Mouse (Mus musculus): ENCODE measurements around the gene Glipr1l3.
"Not testable (repeated sequence)": the region's sequence is repeated elsewhere in the genome, so short reads cannot be mapped to it uniquely, and the experiment has no call there.

The Glipr1l3 gene

DNA sequence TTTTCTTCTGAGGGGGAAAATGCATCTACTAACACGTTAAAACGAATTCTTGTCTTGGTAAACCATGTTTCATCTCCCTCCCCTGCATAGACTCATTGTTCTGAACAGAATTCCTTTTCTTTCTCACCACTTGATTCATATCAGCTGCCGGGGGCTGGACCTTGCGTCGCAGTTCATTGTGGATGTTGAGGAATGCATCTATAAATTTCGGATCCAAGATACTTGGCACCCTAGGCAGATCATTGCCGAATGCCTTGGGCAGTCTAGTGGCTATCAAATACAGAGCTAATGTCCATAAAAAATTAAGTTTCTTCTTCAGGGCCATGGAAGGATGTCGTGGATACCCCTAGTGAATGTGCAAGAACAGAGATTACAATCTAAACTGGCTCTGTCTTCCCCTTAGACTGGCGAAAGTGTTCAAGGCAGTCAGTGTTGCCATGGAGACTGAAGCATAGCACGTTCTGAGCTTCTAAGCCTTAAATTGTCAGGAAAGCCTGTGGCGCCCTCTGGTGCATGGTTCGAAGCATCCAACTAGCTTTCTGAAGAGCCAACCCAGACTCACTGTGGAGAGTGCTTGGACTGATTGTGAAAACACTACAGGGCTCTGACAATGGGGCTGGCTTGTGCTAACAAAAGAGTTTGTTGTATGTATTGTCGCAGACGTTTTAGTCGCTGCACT is at the start of gene Glipr1l3:
Gene Glipr1l3, minus strand, starts transcription at position 446 of the 679 bp plus-strand sequence.
- DNase-seq (ENCODE audit: extremely low read depth, low read depth), result peak; percentile 43

DNA sequence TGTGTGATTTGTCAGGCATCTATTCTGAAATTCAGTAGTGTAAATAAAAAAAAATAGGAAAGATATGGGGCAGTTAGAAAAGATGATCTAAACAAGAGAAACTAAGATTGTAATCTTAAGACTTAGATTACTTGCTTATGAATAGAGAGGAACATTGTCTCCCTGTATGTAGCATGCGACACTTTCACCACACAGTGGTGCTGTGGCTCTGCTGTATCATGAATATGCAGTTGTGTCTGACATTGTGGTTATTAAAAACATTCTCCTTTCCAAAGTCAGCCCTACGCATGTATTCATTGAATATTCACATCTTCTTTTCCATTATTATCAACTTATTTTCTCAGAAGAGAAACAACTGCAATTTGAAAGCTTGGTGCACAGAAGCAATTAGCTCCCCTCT is 43.3 kb upstream of the Glipr1l3 start:
- no peak for DNase-seq (ENCODE audit: extremely low read depth, low read depth)

DNA sequence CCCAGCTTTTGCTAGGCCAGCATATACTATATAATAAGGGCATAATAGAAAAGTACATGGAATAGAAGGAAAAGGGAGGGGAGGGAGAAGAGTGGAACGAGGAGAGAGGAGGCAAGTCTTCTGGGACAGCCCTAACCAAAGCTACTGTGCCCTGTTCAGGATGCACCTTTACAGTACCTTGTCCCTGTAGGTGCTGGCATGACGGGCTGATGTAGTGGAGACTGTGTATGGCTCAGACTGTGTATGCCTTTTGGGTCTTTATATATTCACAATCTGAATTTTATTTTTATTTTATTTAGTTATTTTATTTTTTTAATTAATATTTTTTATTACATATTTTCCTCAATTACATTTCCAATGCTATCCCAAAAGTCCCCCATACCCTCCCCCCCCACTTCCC is 33.8 kb upstream of the Glipr1l3 start:
- DNase-seq (ENCODE audit: extremely low read depth, low read depth), result not testable (repeated sequence)

DNA sequence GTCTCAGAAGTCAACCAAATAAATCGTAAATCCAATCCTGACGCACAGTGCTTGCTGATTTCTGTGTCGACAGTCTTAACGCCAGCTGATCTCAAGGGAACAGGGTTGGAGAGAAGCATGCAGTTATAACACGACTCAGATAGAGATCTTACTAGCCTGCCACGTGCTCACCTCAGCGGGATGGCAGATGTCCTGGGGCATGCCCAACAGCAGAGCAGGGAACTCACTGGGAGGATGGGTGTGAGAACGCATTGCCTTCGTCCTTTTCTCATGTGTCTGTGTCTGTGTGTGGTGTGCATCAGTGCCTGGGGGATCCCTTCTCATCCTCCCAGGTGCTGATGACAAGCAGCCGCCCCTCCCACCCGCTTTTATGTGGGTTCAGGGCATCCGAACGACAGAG is 16.9 kb upstream of the Glipr1l3 start:
- not testable (repeated sequence) for DNase-seq (ENCODE audit: extremely low read depth, low read depth)

DNA sequence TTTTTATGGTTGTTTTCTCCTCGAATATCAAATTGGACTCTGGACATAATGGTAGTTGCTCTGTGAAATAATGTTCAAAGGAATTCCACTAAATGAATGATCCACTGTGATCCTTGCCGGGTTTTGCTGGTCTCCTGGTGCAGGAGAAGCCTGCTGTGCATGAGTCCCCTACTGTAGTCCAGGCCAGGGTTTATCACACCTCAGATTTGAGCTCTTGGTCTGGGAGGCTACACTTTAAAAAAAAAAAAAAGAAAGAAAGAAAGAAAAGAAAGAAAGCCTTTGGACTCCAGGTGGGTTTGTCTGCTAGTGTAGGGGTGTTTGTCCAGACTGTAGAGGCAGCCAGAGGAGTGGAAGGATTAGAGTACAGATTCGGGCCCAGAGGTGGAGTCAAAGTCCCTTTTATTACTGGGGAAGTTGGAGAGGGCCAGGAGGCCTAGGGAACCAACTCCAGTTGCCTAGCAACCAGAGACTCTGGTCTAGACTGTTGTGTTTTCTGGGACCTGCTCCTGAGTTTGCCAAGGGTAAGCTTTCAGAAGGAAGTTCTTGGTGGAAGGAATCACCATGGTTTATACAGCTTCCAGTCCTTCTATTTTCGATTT is 3.1 kb upstream of the Glipr1l3 start, which contains the start of gene Caps2:
Gene Caps2, plus strand, starts transcription at position 454 of the 599 bp plus-strand sequence.
- no peak for DNase-seq (ENCODE audit: extremely low read depth, low read depth)

DNA sequence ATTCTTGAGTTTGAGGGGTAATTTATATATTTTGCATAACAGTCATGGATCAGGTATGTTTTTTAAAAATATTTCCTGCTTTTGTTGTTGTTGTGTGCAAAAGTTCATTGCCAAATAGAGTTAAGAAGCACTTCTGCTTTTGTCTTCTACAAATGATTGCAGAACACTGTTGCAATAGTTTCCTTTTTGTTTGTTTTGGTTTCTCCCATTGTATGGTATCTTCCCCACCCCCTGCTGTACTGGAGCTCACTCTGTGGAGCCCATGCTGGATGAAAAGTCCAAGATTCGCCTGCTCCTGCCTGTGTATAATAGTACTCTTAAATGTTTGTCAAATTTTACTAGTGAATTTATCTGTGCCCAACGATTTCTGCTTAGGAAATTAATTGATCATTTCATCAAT is 20.3 kb downstream of the Glipr1l3 start:
- DNase-seq (ENCODE audit: extremely low read depth, low read depth), result no peak

DNA sequence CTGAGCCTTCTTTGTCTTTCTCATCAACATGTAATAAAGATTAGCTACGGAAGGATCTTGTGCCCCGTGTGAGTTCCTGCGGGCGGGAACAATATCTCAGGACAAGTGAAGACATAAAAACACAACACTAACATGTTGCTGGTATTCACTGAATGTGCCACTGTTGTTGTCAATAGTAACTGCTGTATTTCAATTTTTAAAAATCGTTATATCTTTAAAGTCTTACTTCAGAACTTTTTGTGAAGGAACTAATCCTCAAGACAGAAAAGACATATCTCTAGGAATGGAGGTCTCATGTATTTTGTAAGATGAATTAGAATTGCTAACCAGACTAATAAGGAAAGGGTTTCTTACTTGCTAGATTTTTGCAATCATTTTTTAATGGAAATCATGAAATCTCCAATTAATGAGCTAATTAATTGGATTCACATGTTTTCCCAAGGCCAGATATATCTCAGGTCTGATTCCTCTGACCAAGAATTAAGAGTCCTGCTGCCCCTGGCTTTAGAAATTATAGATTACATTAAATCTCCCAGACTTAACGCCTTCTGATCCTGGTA is 21.2 kb downstream of the Glipr1l3 start:
- DNase-seq (ENCODE audit: extremely low read depth, low read depth), result no peak

DNA sequence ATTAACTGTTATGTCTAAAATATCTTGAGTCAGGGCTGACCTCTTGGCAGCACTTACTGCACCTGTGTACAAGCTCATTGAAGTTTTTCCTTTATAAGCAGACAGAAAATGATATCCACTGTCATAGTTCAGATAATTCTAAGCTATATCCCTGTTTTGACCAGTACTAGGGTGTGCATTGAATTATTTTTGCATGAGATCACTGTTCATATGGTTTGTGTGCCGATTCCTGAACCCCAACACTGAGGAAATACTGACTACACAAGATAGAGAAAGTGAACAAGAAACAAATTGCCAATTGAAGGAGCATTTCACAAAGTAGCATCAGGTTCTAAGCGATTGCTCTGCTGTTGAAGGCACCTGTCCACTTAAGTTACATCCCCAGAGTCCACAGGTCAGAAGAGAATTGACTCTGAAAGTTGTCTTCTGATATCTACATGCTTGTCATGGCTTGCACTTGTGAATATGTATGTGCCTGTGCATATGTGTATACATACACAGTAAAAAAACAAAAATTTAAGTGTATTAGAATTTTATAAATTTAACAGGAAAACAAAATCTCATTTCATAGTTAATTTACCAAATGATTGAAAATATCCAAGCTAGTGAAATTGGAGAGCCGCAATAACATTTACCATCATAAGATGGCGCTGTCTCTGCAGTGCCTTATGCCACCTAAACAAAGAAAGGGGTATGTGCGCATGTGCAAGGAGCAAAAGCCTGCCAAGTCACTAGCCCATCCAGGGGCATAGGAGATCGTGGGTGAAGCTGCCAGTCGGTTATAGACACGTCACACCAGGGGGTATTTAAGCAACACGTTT is 21.9 kb downstream of the Glipr1l3 start:
- peak; percentile 56 for DNase-seq (ENCODE audit: extremely low read depth, low read depth)

DNA sequence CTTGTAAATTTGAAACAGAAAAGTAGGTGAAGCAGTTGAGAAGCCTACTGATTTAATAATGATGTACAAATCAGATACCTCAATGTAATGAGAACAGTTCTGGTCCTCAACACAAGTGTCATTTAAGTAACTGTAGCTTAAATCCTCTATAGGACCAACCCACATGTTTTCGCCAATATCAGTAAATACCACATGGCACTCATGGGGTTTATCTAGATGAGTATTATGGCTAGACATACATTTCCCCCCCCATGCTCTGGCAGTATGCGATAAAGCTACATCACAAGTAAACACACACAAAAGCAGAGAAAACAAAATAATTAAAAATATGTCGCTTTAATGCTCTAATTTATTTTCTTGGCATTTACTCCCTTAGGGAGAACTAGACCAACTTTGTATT is 27.9 kb downstream of the Glipr1l3 start:
- DNase-seq (ENCODE audit: extremely low read depth, low read depth), result no peak

DNA sequence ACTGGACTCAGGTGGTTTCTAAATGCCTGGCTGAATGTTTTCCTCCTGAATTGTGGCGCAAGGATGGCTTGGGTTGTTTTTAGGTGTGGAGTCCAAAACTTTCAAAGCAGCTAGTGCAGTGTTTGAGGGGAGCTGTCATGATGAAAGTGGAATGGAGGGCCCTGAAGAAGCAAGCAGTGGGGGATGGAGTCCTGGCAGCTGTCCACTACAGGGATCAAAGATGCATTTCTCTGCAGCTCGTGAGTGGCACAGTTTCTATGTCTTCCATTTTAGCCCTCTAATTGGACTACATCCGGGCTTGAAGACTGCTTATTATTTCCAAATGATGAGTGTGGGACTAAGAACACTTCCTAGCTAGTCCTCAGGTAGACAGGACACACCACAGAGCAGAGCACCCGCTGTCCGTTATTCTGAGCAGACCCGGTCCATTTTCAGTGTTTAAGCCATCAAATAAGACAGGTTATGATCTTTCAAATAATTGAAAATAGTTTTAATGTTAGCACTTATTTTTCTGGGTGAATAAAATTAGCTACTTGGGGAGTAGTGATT is 32.4 kb downstream of the Glipr1l3 start:
- not testable (repeated sequence) for DNase-seq (ENCODE audit: extremely low read depth, low read depth)

DNA sequence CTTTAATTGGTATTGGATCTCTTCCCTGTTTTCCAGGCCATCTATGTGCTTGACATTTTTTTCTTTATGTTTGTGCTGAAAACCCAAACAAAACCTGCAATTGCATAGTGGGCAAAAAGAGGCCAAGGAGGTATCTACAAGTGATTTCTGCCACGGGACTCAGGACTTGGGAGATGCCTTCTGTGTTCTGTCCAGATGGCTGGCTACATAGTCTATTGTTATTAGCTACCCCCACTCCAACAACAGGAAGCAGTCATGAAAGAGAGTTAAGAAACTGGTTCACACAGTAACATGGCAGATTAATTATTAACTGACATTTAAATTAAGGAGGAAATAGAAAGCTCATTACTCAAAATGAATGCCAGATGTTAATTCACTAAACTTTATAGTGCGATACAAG is 35.0 kb downstream of the Glipr1l3 start:
- DNase-seq (ENCODE audit: extremely low read depth, low read depth), result not testable (repeated sequence)

DNA sequence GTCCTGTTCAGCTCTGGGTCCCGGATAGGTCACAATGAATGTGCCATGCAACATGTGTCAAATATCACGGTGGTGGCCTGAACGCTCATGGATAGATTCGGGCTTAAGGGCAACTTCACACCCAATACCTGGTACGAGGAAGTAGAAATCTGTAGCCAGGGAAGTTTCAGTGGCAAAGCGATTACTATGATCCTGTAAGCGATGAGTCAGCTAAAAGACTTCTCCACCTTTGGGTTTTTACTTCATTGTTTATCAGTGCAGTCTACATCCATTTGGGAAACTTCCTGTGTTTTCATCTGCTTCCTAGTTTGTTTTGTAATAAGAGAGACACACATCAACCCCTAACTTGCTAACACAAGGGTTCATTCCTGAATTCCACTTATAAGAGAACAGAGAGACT is 49.7 kb downstream of the Glipr1l3 start:
- DNase-seq (ENCODE audit: extremely low read depth, low read depth), result no peak

DNA sequence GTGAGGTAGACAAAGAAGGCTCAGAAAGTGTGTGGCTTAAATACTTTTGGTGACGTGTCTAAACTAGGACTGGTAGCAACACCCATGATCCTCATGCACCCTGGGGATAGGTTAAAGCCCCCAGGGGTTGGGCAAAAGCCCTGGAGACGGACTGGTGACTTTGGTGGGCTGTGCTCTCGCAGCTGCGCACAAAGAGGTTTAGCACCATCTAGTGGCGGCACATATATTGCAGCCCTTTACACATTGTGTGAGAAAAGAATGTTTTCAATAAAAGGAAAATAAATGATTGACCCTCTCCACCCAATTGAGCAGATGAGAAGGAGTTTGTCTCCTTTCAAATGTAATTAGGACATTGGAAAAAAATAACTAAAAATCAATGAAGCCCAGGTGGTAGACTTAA is 54.3 kb downstream of the Glipr1l3 start:
- peak; percentile 19 for DNase-seq (ENCODE audit: extremely low read depth, low read depth)
